Mouse (Mus musculus) liver, embryonic 14.5 days (tissue): ENCODE measurements around the gene Stxbp3. TPM values are rescaled to one million over a fixed set of nuclear protein-coding genes. Genes with fewer than 3 reads are reported as not detected.

ENCODE experiments used
- ATAC-seq: fragments of 200-750 bp; cut with Nextera tagmentation; 2 replicates; pipeline ENCODE4 v1.8.0; 2017; ENCODE audit warnings: moderate number of reproducible peaks, mild to moderate bottlenecking, moderate library complexity; ENCODE audit not compliant: insufficient read depth
- DNase-seq, 3 experiments: peaks; one replicate each; pipeline ENCODE4 v3.0.0-alpha.2; 2012 to 2013; ENCODE audit warnings: low read depth in 3 of 3, low spot score in 3 of 3
- H3K27ac ChIP-seq: fragments of 300-500 bp; sonication (generic); 2 replicates; pipeline ENCODE4 v1.5.1; 2014; ENCODE audit warnings: moderate library complexity, mild to moderate bottlenecking, control low read depth, inconsistent platforms
- H3K27me3 ChIP-seq: fragments of 300-500 bp; sonication (generic); 2 replicates; pipeline ENCODE4 v1.6.1; 2014; ENCODE audit warnings: mild to moderate bottlenecking, low read length, moderate library complexity; ENCODE audit not compliant: control insufficient read depth, insufficient read depth
- H3K36me3 ChIP-seq: fragments of 300-500 bp; sonication (generic); replicated peaks from 2 replicates; pipeline ENCODE4 v1.6.1; 2014; ENCODE audit warnings: low read depth; ENCODE audit not compliant: control insufficient read depth, insufficient read depth
- H3K4me1 ChIP-seq, 2 experiments: fragments of 200-500 bp in 1 of 2; fragments of 300-500 bp in 1 of 2; sonication (generic) in 1 of 2; replicated peaks; 2 replicates each; pipeline ENCODE4 v1.6.1; 2012 to 2014; ENCODE audit warnings: antibody characterized with exemption in 1 of 2, inconsistent platforms in 1 of 2, low read length in 1 of 2; ENCODE audit not compliant: control insufficient read depth in 2 of 2, insufficient read depth in 2 of 2
- H3K4me2 ChIP-seq: fragments of 300-500 bp; sonication (generic); 2 replicates; pipeline ENCODE4 v1.6.1; 2014; ENCODE audit warnings: low read depth, mild to moderate bottlenecking, control low read depth, moderate library complexity
- H3K4me3 ChIP-seq, 2 experiments: fragments of 200-500 bp in 1 of 2; fragments of 300-500 bp in 1 of 2; sonication (generic) in 1 of 2; 2 replicates each; pipeline ENCODE4 v1.5.1; 2012 to 2014; ENCODE audit warnings: low read depth in 2 of 2, low read length in 2 of 2, mild to moderate bottlenecking in 2 of 2, control low read depth in 1 of 2, inconsistent platforms in 1 of 2, moderate library complexity in 1 of 2; ENCODE audit not compliant: insufficient read depth in 1 of 2
- H3K9ac ChIP-seq: fragments of 300-500 bp; sonication (generic); replicated peaks from 2 replicates; pipeline ENCODE4 v1.6.1; 2014; ENCODE audit warnings: mild to moderate bottlenecking, control low read depth, moderate library complexity
- H3K9me3 ChIP-seq: fragments of 300-500 bp; sonication (generic); 2 replicates; pipeline ENCODE4 v1.6.1; 2016; ENCODE audit warnings: low read length, mixed read lengths; ENCODE audit not compliant: control insufficient read depth
- CTCF ChIP-seq: IDR thresholded peaks from 2 replicates; pipeline ENCODE4 v1.5.1; 2016; ENCODE audit warnings: antibody characterized with exemption, low read depth, control low read depth
- EP300 ChIP-seq: IDR thresholded peaks from 2 replicates; pipeline ENCODE4 v1.6.1; 2016; ENCODE audit warnings: antibody characterized with exemption, low read depth
- WGBS: fragments of 180-500 bp; shearing (Covaris S2); extraction: QIAGEN DNeasy Blood & Tissue Kit; methylation state at CpG from one replicate; pipeline ENCODE4 v1.1.7; 2014; ENCODE audit not compliant: insufficient replicate concordance; 5-methylcytosine and 5-hydroxymethylcytosine counted together
- polyA plus RNA-seq, 2 experiments: library from polyadenylated mRNA; depleted of rRNA in 1 of 2; stranded (reverse) in 1 of 2; unstranded in 1 of 2; fragments of >200 nt; fragmentation: Nextera tagmentation in 1 of 2; extraction: Ambion mirVana in 1 of 2; gene quantifications; 2 replicates each; pipeline versions ENCODE4 v1.2.1 to v1.2.3; 2012 to 2014

Gene Stxbp3
- polyA plus RNA-seq, 2 experiments = 11.6 to 16.5 TPM

DNA sequence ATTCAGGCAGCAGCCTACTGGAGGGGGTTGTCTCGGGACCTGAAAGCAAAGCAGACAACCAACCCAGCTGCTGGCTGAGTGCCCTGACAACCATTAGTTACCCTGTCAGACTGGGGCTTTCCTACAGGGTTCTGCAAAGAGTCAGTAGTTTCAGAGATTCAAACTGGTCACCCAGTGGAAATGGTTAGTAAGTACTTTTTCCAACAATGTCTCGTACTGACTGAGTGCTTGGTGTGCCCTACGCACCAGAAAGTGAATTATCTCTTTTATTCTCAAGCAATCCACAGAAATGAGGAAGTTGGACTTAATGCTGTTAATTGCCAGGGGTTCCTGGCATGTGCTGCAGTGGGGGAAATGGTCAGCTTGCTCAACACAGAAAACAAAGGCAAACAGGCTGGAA lies 10.2 kb upstream of the Stxbp3 start:
- TF ChIP-seq EP300 = no peak
- H3K27me3 ChIP-seq = no peaks in the 10 kb centered on the region
- H3K4me2 ChIP-seq = no peak overlapping the region
- H3K27ac ChIP-seq = no peak overlapping the region
- H3K36me3 ChIP-seq = no peaks in the 10 kb centered on the region
- WGBS = 9% methylated on average over 3 of the region's 3 CpGs
- H3K9ac ChIP-seq = no peak overlapping the region
- H3K4me1 ChIP-seq = no peaks in the 10 kb centered on the region
- DNase-seq (no peak), ATAC-seq (no peak)
- no peak overlapping the region for H3K4me3 ChIP-seq
- no peaks in the 10 kb centered on the region for H3K9me3 ChIP-seq

DNA sequence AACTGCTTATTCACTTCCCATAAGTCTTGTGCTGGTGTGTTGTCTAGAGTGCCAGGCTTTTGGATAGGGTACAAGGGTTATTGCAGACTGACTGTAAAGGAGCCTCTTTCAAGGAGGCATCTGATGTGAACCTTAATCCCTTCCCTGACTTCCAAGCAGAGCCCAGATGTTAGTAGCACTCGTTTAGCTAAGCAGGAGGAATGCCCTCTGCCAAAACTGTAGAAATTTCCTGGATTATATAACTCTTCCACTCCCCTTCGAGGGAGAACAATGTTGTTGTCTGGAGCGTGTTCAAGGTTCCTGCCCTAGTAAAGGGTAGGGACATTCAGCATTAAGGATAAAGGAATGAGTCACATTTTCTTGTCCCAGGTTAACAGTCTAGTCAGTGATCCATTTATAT lies 6.3 kb upstream of the Stxbp3 start:
- DNase-seq = no peak
- no peak for ATAC-seq
- no peak overlapping the region for H3K4me2 ChIP-seq
- no peaks in the 10 kb centered on the region for H3K27me3 ChIP-seq
- no peak overlapping the region for H3K9ac ChIP-seq
- no peak for TF ChIP-seq EP300
- TF ChIP-seq CTCF = no peak
- 51% methylated on average over 3 of the region's 3 CpGs for WGBS
- no peaks in the 10 kb centered on the region for H3K9me3 ChIP-seq
- no peaks in the 10 kb centered on the region for H3K36me3 ChIP-seq
- no peak overlapping the region for H3K4me3 ChIP-seq
- H3K27ac ChIP-seq = no peak overlapping the region
- no peaks in the 10 kb centered on the region for H3K4me1 ChIP-seq

DNA sequence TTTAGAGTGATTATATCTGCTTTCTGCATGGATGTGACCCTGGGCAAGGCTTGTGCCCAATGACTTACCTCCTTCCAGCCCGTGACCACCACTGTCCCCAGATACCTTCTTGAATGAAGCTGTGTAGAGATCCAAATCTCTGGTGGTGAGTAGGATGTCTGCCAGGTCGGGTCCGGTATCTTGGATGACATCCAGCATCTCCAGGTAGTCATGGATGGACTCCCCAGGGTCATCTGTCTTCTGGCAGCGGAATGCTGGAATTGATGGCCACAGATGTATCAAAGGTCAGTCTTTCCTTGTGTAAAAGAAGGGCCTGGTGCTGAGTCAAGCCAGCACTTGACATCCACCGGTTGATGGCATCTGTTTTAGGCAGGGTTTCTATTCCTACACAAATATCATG lies 4.2 kb upstream of the Stxbp3 start:
- 65% methylated on average over 5 of the region's 5 CpGs for WGBS

DNA sequence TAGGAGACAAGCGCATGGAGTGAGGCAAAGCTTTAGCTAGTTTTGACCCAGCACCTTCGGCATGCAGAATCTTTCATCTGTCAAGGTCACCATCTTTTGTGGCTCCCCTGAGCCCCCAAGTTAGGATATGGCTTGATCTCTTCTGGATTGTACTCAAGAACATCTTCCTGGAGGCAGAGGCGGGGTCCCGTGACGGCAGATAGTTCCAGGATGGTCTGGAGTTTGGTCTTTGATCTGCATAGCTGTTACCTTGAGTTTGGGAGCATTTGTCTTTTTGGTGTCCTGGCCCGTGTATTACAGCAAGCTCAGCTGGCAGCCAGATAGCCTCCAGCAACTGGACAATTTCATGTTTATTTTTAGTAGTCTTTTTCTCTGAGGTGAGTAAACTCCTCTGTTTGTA lies 3.7 kb upstream of the Stxbp3 start:
- Histone ChIP-seq H3K4me1 (peaks cover 1 to 4% of the 10 kb centered on the region in 2 experiments), H3K36me3 (no peaks in the 10 kb centered on the region), H3K27me3 (no peaks in the 10 kb centered on the region), H3K4me3 (no peak overlapping the region), H3K9me3 (no peaks in the 10 kb centered on the region), H3K4me2 (no peak overlapping the region), H3K27ac (no peak overlapping the region), H3K9ac (no peak overlapping the region)
- no peak for TF ChIP-seq CTCF
- TF ChIP-seq EP300 = no peak
- ATAC-seq (no peak), DNase-seq (no peak)
- 71% methylated on average over 6 of the region's 6 CpGs for WGBS

More for the DNA sequence above, 4.2 kb upstream of the Stxbp3 start:
- Histone ChIP-seq H3K27ac (no peak overlapping the region), H3K4me2 (no peak overlapping the region), H3K9me3 (no peaks in the 10 kb centered on the region), H3K27me3 (no peaks in the 10 kb centered on the region), H3K9ac (no peak overlapping the region), H3K4me3 (no peak overlapping the region), H3K36me3 (no peaks in the 10 kb centered on the region), H3K4me1 (0 out of 4 replicates have a peak, but pooled peaks cover 0 to 2% of the 10 kb centered on the region in 2 experiments)
- no peak for DNase-seq
- ATAC-seq = no peak
- TF ChIP-seq CTCF = no peak
- TF ChIP-seq EP300 = no peak

DNA sequence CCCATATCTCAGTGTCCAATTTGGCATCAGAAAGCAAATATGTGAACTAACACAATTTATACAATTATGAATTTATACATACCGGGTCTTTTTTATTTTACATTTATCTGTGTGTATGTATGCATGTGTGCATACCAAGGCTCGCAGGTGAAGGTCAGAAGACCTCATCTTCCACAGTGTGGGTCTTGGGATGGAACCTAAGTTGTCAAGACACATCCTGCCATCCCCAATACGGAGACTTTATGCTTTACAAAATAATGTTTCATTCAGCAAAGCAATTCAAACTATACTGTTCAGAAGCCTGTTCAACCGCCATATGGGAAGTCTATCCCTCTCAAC lies 359 bp upstream of the Stxbp3 start:
- WGBS = 36% methylated on average over 4 of the region's 4 CpGs
- Histone ChIP-seq H3K27me3 (no peaks in the 10 kb centered on the region), H3K4me3 (no peak overlapping the region), H3K27ac (no peak overlapping the region), H3K4me2 (no peak overlapping the region), H3K36me3 (0 out of 2 replicates have a peak, but pooled peaks cover 2% of the 10 kb centered on the region), H3K9me3 (no peaks in the 10 kb centered on the region), H3K4me1 (peaks cover 13 to 17% of the 10 kb centered on the region in 2 experiments), H3K9ac (no peak overlapping the region)
- TF ChIP-seq CTCF (no peak), EP300 (no peak)
- DNase-seq = no peak
- ATAC-seq = no peak
